Mouse (Mus musculus) lung, adult 2 months (tissue): ENCODE measurements around the gene Rraga. TPM values are rescaled to one million over a fixed set of nuclear protein-coding genes. Genes with fewer than 3 reads are reported as not detected.

Experiments used
- DNase-seq: peaks from one replicate; pipeline ENCODE4 v3.0.0; 2022
- H3K4me1 ChIP-seq: fragments of 200-500 bp; 2 replicates; pipeline ENCODE4 v1.6.1; 2011; ENCODE audit warnings: low read length; ENCODE audit not compliant: control insufficient read depth, insufficient read depth
- H3K4me3 ChIP-seq: fragments of 200-500 bp; replicated peaks from 2 replicates; pipeline ENCODE3; 2011; ENCODE audit warnings: low read depth, mild to moderate bottlenecking, control low read depth, low read length; ENCODE audit errors: extremely low read depth
- CTCF ChIP-seq: fragments of 200-500 bp; IDR thresholded peaks from 2 replicates; pipeline ENCODE4 v1.5.1; 2011; ENCODE audit warnings: mild to moderate bottlenecking, low read length, control low read depth; ENCODE audit not compliant: insufficient read depth
- POLR2A ChIP-seq: fragments of 200-500 bp; IDR thresholded peaks from 2 replicates; pipeline ENCODE4 v1.6.1; 2011; ENCODE audit warnings: low read depth, mild to moderate bottlenecking, control low read depth, low read length, borderline replicate concordance; ENCODE audit errors: extremely low read depth
- WGBS: fragments of 180-500 bp; shearing (Covaris S2); methylation state at CpG from one replicate; pipeline ENCODE4 v1.1.7; 2018; 5-methylcytosine and 5-hydroxymethylcytosine counted together
- polyA plus RNA-seq: library from polyadenylated mRNA; depleted of rRNA; stranded (reverse); fragments of >200 nt; gene quantifications from 2 replicates; pipeline ENCODE4 v1.2.3, GENCODE M21; 2012

Gene Rraga
- polyA plus RNA-seq, 1 experiment: 42.0 TPM

DNA sequence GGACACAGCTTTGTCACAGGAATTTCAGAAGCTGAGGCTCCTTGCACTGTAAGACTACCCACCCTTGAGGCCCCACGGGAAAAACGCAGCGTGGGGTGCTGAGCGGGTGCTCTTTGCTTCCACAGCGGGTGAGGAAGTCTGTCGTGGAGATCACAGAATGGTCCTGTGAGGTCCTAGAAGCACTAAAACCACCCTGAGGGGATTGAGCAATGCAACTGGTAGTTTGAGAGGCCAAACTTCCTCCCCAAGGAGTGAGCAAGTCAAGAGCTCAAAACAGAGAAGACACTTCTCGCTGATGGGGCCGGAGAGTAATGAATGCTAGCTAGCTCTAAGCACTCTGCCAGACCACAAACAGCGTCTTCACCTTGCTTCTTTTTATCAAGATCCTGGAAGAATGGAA is 27.1 kb upstream of the Rraga start:
- Histone ChIP-seq H3K4me1 (no peaks in the 10 kb centered on the region), H3K4me3 (no peak overlapping the region)
- TF ChIP-seq CTCF (no peak), POLR2A (no peak)
- peak; percentile 9 for DNase-seq
- WGBS: 54% methylated on average over 9 of the region's 9 CpGs

DNA sequence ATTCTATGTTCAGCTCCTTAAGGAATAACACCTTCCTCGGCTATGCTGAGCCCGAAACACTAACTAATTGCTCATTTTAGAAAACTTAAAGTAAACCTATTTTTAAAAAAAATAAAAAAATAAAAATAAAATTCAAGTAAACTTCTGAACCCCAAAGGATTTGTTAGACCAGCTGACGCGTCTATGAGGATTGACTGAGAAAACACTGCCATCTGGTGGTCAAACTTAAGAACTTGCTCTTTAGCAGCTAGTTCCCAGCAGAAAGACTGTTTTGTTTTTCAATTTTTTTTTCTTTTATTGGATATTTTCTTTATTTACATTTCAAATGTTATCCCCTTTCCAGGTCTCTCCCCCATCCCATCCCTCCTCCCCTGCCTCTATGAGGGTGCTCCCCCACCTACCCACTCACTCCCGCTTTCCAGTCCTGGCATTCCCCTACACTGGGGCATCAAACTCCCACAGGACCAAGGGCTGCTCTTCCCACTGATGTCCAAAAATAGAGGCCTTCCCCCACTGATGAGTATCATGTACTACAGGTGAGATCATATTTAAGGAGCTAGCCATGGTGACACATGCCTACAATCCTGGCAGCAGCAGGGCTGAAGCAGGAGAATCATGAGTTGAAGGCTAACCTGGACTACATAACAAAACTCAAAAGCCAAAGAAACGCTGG is 20.3 kb upstream of the Rraga start:
- Histone ChIP-seq H3K4me1 (no peaks in the 10 kb centered on the region), H3K4me3 (no peak overlapping the region)
- DNase-seq: no peak
- TF ChIP-seq CTCF (peak; percentile 47; the same call in 1 of the 2 replicates), POLR2A (no peak)
- WGBS: 20% methylated on average over 6 of the region's 6 CpGs

DNA sequence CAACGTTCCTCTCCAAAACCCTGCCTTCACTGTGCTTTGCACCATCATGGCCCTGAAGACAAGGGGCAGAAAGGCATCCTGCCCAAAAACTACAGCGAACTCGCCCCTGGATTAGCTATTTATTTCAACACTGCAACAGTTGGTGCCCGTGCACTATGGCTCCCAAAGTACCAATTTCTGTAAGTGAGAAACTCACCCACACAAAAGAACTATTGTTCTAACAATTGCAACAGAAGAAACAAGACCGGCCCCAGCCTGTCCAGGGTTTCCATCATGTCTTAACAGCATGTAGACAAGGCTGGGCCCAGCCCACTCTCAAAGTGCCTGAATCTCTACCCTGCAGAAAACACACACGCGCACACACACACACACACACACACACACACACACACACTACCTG is 18.1 kb upstream of the Rraga start:
- TF ChIP-seq CTCF: no peak
- no peak for TF ChIP-seq POLR2A
- 74% methylated on average over 7 of the region's 7 CpGs for WGBS
- H3K4me3 ChIP-seq: no peak overlapping the region
- no peaks in the 10 kb centered on the region for H3K4me1 ChIP-seq
- DNase-seq: no peak

DNA sequence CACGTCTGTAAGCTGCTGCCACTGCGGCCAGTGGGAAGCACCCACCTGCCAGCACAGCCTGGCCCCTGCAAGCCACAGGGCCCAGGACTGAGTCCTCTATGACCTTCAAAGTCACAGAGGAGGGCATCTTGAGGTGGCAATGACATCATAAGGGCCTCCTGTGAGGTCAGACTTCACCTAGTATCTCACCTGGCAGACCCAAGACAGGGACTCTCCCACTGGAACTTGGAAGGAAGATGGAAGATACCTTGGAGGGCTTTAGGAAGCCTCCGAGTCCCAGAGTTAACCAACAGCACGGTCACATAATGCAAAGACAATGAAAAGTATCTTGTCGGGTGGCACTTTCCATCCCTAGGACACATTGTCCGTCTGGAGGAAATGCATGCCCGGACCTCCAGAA is 17.2 kb upstream of the Rraga start, which contains the start of gene Saxo1:
Gene Saxo1 (minus strand): TSS at position 101 of the 400 bp plus-strand sequence.
- Histone ChIP-seq H3K4me1 (no peaks in the 10 kb centered on the region), H3K4me3 (no peak within 1 kb of the TSS)
- WGBS: 88% methylated on average over 7 of the region's 7 CpGs
- no peak for DNase-seq
- no peak for TF ChIP-seq CTCF
- no peak for TF ChIP-seq POLR2A

DNA sequence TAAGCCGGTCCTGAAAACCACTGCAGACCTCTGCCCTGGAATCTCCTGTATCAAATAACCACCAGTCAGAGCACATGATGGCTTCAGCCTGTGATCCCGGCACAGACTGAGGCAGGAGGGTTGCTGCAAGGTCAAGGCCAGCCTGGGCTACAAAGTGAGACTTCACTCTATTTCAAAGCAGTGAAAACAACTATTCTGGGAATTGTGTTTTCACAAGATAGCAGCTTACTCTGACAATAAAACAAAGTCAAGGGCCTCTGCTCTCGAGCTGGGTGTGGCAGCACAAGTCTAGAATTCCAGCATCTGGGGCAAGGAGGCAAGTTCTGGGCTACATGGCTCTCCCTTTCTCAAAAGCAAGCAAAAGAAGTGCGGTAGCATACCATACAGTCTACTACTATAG is 16.5 kb upstream of the Rraga start:
- no peak for DNase-seq
- TF ChIP-seq POLR2A: no peak
- no peak overlapping the region for H3K4me3 ChIP-seq
- 59% methylated on average over 4 of the region's 4 CpGs for WGBS
- H3K4me1 ChIP-seq: no peaks in the 10 kb centered on the region

DNA sequence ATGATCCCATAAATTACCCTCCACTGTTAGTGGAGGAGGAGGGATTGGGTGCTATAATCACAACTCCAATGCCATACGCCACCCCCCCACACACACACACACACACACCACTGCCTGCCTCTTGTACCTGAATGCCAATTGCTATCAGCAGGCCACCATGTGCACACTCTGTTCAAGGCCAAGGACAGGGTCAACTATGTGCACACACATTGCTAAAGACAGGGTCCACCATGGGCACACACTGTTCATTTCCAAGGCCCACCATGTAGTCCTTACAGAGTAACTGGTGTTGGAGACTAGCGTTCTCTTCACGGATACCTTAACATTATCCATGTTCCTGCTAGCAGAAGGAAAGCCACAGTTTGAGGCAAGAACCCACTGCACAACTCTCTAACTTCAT is 14.4 kb upstream of the Rraga start:
- 98% methylated on average over 3 of the region's 3 CpGs for WGBS
- no peaks in the 10 kb centered on the region for H3K4me1 ChIP-seq
- TF ChIP-seq CTCF (no peak), POLR2A (no peak)
- DNase-seq: no peak
- no peak overlapping the region for H3K4me3 ChIP-seq

DNA sequence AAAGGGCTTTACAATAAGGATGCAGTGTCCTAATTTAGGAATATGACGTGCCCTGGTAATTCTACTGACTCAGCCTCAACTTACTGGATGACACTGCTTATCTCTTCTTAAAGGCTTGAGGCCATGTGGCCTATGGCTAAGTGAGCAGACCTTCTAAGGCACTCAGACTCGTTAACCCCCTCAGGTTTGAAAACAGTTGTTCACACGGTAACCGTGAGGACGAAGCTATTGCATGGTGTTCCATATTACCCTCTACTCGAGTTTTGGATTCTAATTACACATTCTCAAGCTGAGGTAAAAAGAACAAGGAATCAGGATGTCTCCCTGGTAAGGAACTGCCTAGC is 557 bp upstream of the Rraga start:
- TF ChIP-seq CTCF (no peak), POLR2A (no peak)
- WGBS: 10% methylated on average over 6 of the region's 6 CpGs
- H3K4me3 ChIP-seq: peak overlapping the region; percentile 96

DNA sequence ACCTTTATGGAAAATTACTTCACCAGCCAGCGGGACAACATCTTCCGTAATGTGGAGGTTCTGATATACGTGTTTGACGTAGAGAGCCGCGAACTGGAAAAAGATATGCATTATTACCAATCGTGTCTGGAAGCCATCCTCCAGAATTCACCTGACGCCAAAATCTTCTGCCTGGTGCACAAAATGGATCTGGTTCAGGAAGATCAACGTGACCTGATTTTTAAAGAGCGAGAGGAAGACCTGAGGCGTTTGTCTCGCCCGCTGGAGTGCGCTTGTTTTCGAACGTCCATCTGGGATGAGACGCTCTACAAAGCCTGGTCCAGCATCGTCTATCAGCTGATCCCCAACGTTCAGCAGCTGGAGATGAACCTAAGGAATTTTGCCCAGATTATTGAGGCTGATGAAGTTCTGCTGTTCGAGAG is 663 bp downstream of the Rraga start:
- DNase-seq: peak; percentile 15
- no peak for TF ChIP-seq CTCF
- no peak for TF ChIP-seq POLR2A
- peaks cover 9% of the 10 kb centered on the region; the same call in 1 of the 2 replicates for H3K4me1 ChIP-seq
- peak overlapping the region; percentile 96 for H3K4me3 ChIP-seq
- under 1% methylated on average over 20 of the region's 20 CpGs for WGBS

More for the DNA sequence above, 557 bp upstream of the Rraga start:
- DNase-seq: no peak
- H3K4me1 ChIP-seq: peaks cover 9% of the 10 kb centered on the region; the same call in 1 of the 2 replicates

DNA sequence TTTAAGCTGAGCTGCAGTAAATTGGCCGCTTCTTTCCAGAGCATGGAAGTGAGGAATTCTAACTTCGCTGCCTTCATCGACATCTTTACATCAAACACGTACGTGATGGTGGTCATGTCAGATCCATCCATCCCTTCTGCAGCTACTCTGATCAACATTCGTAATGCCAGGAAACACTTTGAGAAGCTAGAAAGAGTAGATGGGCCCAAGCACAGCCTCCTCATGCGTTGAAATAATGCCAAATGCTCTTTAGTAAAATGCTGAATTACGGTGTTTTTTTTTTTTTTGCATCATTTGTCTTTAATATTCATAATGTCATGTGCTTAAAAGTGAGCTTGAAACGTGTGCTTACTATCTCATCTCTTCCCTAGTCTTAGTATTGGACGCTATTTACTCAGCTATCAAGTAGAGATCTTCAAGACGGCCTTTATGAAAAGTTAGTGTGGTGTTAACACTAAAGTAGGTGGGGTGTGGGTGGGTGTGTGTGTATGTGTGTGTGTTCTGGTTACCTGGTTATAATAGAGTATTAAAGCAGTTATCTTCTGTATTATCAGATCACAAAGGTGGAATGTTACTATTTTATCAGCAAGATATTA is 1.3 kb downstream of the Rraga start:
- H3K4me1 ChIP-seq: peaks cover 9% of the 10 kb centered on the region; the same call in 1 of the 2 replicates
- peak overlapping the region; percentile 96 for H3K4me3 ChIP-seq
- no peak for DNase-seq
- WGBS: 10% methylated on average over 11 of the region's 11 CpGs
- no peak for TF ChIP-seq POLR2A
- TF ChIP-seq CTCF: no peak

DNA sequence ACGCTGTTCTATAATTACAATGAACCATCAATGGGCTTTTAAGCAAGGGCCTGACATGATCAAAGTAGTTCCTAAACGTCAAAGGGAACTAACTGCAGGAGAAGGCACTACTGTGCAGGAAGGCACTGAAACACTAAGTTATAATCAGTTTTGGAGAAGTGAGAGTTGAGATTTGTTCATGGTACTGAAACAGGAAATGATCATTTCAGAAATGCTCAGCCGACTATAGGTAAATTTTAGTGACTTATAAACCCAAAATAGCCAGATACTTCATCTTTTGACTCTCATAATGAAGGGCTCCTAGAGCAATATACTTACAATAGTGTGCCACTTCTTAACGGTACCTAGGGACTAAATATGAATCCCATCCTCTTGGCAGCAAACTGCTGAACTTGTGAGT is 4.6 kb downstream of the Rraga start:
- TF ChIP-seq POLR2A (no peak), CTCF (no peak)
- peaks cover 9% of the 10 kb centered on the region; the same call in 1 of the 2 replicates for H3K4me1 ChIP-seq
- no peak overlapping the region for H3K4me3 ChIP-seq
- no peak for DNase-seq
- 58% methylated on average over 4 of the region's 4 CpGs for WGBS

DNA sequence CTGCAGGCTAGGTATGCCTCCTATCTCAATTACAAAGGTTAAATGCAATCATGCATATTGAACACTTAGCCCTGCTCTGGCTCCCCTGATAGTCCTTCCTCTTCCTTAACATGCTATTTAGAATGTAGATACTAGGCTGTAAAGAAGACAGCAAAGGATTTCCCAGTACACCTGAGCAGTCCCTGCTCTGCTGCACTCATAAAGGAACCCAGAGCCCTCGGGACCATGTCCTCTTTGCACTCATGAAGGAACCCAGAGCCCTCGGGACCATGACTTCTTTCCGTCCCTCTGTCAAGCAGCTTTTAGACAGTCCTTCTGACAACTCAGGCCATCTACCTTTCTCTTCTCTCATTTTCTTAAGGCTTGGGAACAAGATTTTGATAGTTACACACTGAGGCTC is 5.1 kb downstream of the Rraga start:
- no peak for TF ChIP-seq CTCF
- TF ChIP-seq POLR2A: no peak
- no peak for DNase-seq
- 71% methylated on average over 3 of the region's 3 CpGs for WGBS
- Histone ChIP-seq H3K4me1 (peaks cover 9% of the 10 kb centered on the region; the same call in 1 of the 2 replicates), H3K4me3 (no peak overlapping the region)
